Mouse (Mus musculus) stomach, embryonic 15.5 days (tissue): ENCODE data around the gene Fam107a. TPM values are rescaled to one million over a fixed set of nuclear protein-coding genes. Genes with fewer than 3 reads are reported as not detected.
A peak's percentile ranks its signal among the peaks of the same experiment; 100 is the strongest.
"Not testable (repeated sequence)": the region's sequence is repeated elsewhere in the genome, so short reads cannot be mapped to it uniquely, and the experiment has no call there.

ENCODE experiments used
- ATAC-seq: fragments of 200-750 bp; cut with Nextera tagmentation; 2 replicates; pipeline ENCODE4 v1.8.0; 2017; ENCODE audit warnings: low read depth, moderate number of reproducible peaks, moderate TSS enrichment; ENCODE audit not compliant: insufficient read depth, low FRiP score
- H3K27ac ChIP-seq: fragments of 300-500 bp; sonication (generic); 2 replicates; pipeline ENCODE4 v1.5.1; 2015; ENCODE audit warnings: mild to moderate bottlenecking, inconsistent platforms
- H3K27me3 ChIP-seq: fragments of 300-500 bp; sonication (generic); replicated peaks from 2 replicates; pipeline ENCODE4 v1.6.1; 2015; ENCODE audit warnings: inconsistent platforms
- H3K36me3 ChIP-seq: fragments of 300-500 bp; sonication (generic); 2 replicates; pipeline ENCODE4 v1.6.1; 2015; ENCODE audit warnings: inconsistent platforms
- H3K4me1 ChIP-seq: fragments of 300-500 bp; sonication (generic); 2 replicates; pipeline ENCODE4 v1.6.1; 2015; ENCODE audit warnings: inconsistent platforms
- H3K4me2 ChIP-seq: fragments of 300-500 bp; sonication (generic); 2 replicates; pipeline ENCODE4 v1.6.1; 2015; ENCODE audit warnings: mild to moderate bottlenecking, inconsistent platforms
- H3K4me3 ChIP-seq: fragments of 300-500 bp; sonication (generic); replicated peaks from 2 replicates; pipeline ENCODE4 v1.5.1; 2015; ENCODE audit warnings: inconsistent platforms
- H3K9ac ChIP-seq: fragments of 300-500 bp; sonication (generic); 2 replicates; pipeline ENCODE4 v1.6.1; 2015; ENCODE audit warnings: inconsistent platforms
- H3K9me3 ChIP-seq: fragments of 300-500 bp; sonication (generic); 2 replicates; pipeline ENCODE4 v1.6.1; 2016; ENCODE audit warnings: inconsistent platforms
- WGBS: fragments of 180-500 bp; shearing (Covaris S2); methylation state at CpG from one replicate; pipeline ENCODE4 v1.1.7; 2015; 5-methylcytosine and 5-hydroxymethylcytosine counted together
- polyA plus RNA-seq: library from polyadenylated mRNA; unstranded; fragments of >200 nt; fragmentation: Nextera tagmentation; extraction: Ambion mirVana; gene quantifications from 2 replicates; pipeline ENCODE4 v1.2.1, GENCODE M21; 2015

Fam107a gene
- polyA plus RNA-seq, 1 experiment from 2014 or later = 0.23 TPM

- H3K27ac ChIP-seq, H3K9ac ChIP-seq, H3K4me1 ChIP-seq, H3K4me3 ChIP-seq, H3K9me3 ChIP-seq, ATAC-seq, H3K4me2 ChIP-seq, H3K36me3 ChIP-seq, H3K27me3 ChIP-seq: not testable (repeated sequence)
- 79% methylated on average over 8 of the region's 8 CpGs for WGBS
Measured at GRCm38 (mm10) chr14:8271281-8271680, 46.5 kb downstream of the Fam107a start.

DNA sequence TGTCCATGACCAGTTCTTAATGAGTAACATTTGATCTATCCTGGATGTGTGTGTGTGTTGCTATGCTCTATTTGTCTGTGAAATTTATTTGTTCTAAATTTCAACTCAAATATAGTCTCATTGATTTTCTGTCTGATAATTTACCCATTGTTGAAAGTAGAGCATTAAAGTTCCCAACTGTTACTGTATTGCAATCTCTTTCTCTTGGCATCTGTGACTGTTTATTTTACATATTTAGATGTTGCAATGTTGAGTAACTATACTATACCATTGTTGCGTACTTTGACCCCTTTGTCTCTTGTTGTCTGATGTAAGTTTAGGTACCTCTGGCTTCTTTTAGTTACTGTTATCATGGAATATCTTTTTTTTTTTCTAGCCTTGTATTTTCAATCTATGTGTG lies 53.4 kb downstream of the Fam107a start:
- Histone ChIP-seq H3K36me3 (no peaks in the 10 kb centered on the region), H3K4me3 (no peak overlapping the region), H3K4me2 (no peak overlapping the region), H3K9me3 (no peaks in the 10 kb centered on the region), H3K4me1 (no peaks in the 10 kb centered on the region), H3K27ac (no peak overlapping the region), H3K9ac (no peak overlapping the region), H3K27me3 (no peaks in the 10 kb centered on the region)
- no peak for ATAC-seq
- WGBS = 88% methylated on average over 1 of the region's 1 CpGs

GRCm38 (mm10) chr14:8262242-8262641 lies 55.6 kb downstream of the Fam107a start:
- H3K4me3 ChIP-seq = no peak overlapping the region
- H3K9me3 ChIP-seq = no peaks in the 10 kb centered on the region
- no peaks in the 10 kb centered on the region for H3K36me3 ChIP-seq
- H3K27me3 ChIP-seq = no peaks in the 10 kb centered on the region
- H3K4me1 ChIP-seq = no peaks in the 10 kb centered on the region
- no peak overlapping the region for H3K9ac ChIP-seq
- no peak overlapping the region for H3K27ac ChIP-seq
- ATAC-seq = no peak
- H3K4me2 ChIP-seq = no peak overlapping the region
- 45% methylated on average over 1 of the region's 1 CpGs for WGBS

GRCm38 (mm10) chr14:8260214-8260613 lies 57.6 kb downstream of the Fam107a start:
- no peak overlapping the region for H3K4me2 ChIP-seq
- no peak for ATAC-seq
- no peaks in the 10 kb centered on the region for H3K27me3 ChIP-seq
- no peak overlapping the region for H3K4me3 ChIP-seq
- 72% methylated on average over 5 of the region's 5 CpGs for WGBS
- H3K27ac ChIP-seq = no peak overlapping the region
- H3K36me3 ChIP-seq = no peaks in the 10 kb centered on the region
- H3K9me3 ChIP-seq = no peaks in the 10 kb centered on the region
- H3K9ac ChIP-seq = no peak overlapping the region
- H3K4me1 ChIP-seq = no peaks in the 10 kb centered on the region

DNA sequence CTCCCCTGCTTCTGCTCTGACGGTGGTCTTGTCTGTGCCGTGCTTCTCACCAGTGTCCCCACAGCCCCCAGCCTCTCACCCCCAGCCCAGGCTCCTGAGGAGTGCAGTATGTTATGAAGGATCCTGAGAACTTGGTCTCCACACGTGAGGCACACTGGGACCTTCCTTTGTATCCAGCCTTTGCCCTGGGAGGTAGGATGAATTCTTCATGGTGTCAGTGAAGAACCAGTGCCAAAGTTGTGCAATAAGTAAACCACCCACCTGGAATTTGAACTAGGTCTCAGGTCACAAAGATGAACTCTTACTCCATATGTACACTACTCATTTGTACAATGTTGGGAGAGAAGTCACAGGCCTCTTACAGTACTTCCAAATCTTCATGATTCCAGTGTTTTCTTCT lies 58.7 kb downstream of the Fam107a start, which contains the start of gene Acox2:
TSS of gene Acox2 (minus strand) at position 188 of the 400 bp plus-strand sequence.
- Histone ChIP-seq H3K9ac (no peak within 1 kb of the TSS), H3K36me3 (no peaks in the 10 kb centered on the region), H3K27me3 (no peaks in the 10 kb centered on the region), H3K27ac (no peak within 1 kb of the TSS), H3K9me3 (no peaks in the 10 kb centered on the region), H3K4me3 (no peak within 1 kb of the TSS), H3K4me2 (no peak within 1 kb of the TSS), H3K4me1 (no peaks in the 10 kb centered on the region)
- WGBS = 79% methylated on average over 3 of the region's 3 CpGs
- ATAC-seq = no peak

GRCm38 (mm10) chr14:8258752-8259151 lies 59.1 kb downstream of the Fam107a start:
- H3K4me3 ChIP-seq = no peak overlapping the region
- H3K4me2 ChIP-seq = no peak overlapping the region
- WGBS = 58% methylated on average over 3 of the region's 3 CpGs
- no peak for ATAC-seq
- H3K27ac ChIP-seq = no peak overlapping the region
- H3K36me3 ChIP-seq = no peaks in the 10 kb centered on the region
- H3K27me3 ChIP-seq = no peaks in the 10 kb centered on the region
- no peaks in the 10 kb centered on the region for H3K9me3 ChIP-seq
- H3K4me1 ChIP-seq = no peaks in the 10 kb centered on the region
- no peak overlapping the region for H3K9ac ChIP-seq

GRCm38 (mm10) chr14:8258335-8258627 lies 59.5 kb downstream of the Fam107a start:
- Histone ChIP-seq H3K4me3 (no peak overlapping the region), H3K27ac (no peak overlapping the region), H3K36me3 (no peaks in the 10 kb centered on the region), H3K9me3 (no peaks in the 10 kb centered on the region), H3K27me3 (no peaks in the 10 kb centered on the region), H3K4me1 (no peaks in the 10 kb centered on the region), H3K9ac (no peak overlapping the region), H3K4me2 (no peak overlapping the region)
- 43% methylated on average over 3 of the region's 3 CpGs for WGBS
- ATAC-seq = 0 out of 2 replicates have a peak, but pooled peaks have one; percentile 15

DNA sequence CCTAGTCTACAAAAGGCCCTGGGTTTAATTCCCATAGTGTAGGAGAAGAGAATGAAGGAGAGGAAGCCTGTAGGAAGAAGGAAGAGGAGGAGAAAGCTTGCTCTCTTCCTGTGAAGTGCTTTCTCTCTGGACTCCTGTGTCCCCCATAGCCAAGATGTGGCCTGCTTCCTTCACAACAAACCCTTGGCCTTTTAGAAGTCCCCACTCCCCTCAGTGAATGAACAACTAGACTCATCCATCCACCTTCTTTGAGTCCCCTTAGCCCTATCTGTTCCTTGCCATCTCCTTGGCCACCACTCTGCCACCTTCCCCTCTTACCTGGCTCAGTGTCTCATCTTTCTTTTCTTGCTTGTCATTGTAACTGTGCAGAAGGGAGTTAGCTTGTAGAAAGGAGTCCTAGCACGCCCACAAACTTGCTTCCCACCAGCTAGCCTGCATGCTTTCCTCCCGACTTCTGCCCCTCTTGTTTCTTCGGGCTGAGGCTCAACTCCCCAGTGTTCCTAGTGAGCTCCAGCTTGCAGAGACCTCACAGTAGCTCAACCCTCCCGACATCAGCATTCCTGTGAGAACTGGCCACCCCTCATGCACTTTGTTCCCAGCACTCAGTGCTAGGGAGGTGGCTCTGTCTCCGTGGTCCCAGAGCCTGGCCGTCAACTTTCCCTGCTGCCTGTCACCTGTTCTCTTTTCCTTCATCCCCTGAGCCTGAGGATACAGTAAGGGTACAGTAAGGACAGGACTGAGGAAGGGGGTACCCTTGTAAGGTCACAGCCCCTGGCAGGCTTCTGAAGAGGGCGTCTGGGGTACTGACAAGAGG lies 60.1 kb downstream of the Fam107a start:
- H3K9me3 ChIP-seq = no peaks in the 10 kb centered on the region
- no peaks in the 10 kb centered on the region for H3K4me1 ChIP-seq
- ATAC-seq = no peak
- H3K4me3 ChIP-seq = no peak overlapping the region
- 53% methylated on average over 7 of the region's 7 CpGs for WGBS
- no peaks in the 10 kb centered on the region for H3K27me3 ChIP-seq
- H3K36me3 ChIP-seq = no peaks in the 10 kb centered on the region
- no peak overlapping the region for H3K27ac ChIP-seq
- H3K4me2 ChIP-seq = no peak overlapping the region
- H3K9ac ChIP-seq = no peak overlapping the region

- H3K36me3 ChIP-seq = no peaks in the 10 kb centered on the region
- no peak for ATAC-seq
- 50% methylated on average over 5 of the region's 5 CpGs for WGBS
- H3K4me2 ChIP-seq = no peak overlapping the region
- H3K27me3 ChIP-seq = no peaks in the 10 kb centered on the region
- H3K9me3 ChIP-seq = no peaks in the 10 kb centered on the region
- H3K4me1 ChIP-seq = no peaks in the 10 kb centered on the region
- H3K27ac ChIP-seq = no peak overlapping the region
- no peak overlapping the region for H3K9ac ChIP-seq
- no peak overlapping the region for H3K4me3 ChIP-seq
Measured at GRCm38 (mm10) chr14:8256881-8257280, 60.9 kb downstream of the Fam107a start.

GRCm38 (mm10) chr14:8256072-8256471 lies 61.8 kb downstream of the Fam107a start:
- Histone ChIP-seq H3K27me3 (no peaks in the 10 kb centered on the region), H3K9me3 (no peaks in the 10 kb centered on the region), H3K9ac (no peak overlapping the region), H3K36me3 (no peaks in the 10 kb centered on the region), H3K4me2 (no peak overlapping the region), H3K4me1 (no peaks in the 10 kb centered on the region), H3K27ac (no peak overlapping the region), H3K4me3 (no peak overlapping the region)
- no peak for ATAC-seq
- WGBS = 58% methylated on average over 6 of the region's 6 CpGs

DNA sequence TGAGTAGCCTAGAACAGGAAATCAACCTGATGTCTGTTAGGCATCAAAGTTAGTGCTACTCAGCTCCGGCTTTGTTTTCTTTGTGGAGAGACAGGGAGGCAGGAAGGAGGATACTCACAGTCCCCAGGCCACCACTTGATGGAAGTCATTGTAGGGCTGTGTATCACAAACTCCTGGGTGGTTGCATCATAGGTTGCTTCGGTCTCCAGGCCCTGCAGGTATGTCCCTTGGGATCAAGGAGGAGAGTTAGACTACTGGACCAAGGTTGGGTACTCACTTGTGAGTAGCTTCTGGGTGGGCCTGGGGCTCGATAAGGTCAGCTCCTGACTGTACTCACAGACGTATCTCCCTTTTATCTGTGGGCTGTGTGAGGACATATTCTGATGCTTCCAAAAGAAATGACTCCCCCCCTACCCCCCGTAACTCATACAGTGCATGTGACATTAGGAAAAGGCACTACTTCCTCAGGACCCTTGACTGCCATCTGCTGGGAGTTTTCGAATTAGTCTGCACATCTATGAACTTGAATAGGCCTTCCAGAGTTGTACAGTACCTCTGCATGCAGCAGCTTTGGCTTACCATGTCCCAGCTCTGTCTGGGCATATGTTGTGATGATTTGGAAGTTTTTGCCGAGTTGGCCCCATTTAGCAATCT lies 62.6 kb downstream of the Fam107a start:
- Histone ChIP-seq H3K27me3 (no peaks in the 10 kb centered on the region), H3K4me2 (no peak overlapping the region), H3K36me3 (no peaks in the 10 kb centered on the region), H3K9ac (no peak overlapping the region), H3K4me3 (no peak overlapping the region), H3K4me1 (no peaks in the 10 kb centered on the region), H3K9me3 (no peaks in the 10 kb centered on the region), H3K27ac (no peak overlapping the region)
- no peak for ATAC-seq
- WGBS = 73% methylated on average over 7 of the region's 7 CpGs

DNA sequence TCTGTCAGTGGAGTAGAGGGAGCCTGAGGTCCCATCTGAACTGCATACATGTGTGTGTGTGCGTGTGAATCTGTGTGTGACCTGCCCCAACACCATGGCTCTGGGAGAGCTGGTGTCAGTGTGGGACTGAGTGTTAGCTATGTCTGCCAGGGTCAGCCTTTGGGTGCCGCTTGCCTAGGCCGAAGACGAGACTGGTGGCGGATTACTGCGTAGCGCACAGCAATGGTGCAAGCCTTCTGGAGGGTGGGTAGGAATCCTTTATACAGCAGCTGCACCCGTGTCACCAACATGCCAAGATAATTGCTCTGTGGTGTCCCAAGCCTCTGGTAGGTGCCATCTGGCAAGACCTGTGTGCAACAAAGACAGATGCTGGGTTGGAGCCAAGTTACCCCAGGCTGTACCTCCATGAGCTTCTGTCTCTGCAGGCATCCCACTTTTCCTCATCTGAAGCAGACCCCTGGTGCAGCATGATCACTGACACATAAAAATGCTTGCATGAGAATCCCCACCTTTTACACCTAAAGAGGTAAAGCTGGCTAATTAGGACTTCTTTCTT lies 66.4 kb downstream of the Fam107a start:
- H3K27ac ChIP-seq = no peak overlapping the region
- ATAC-seq = no peak
- H3K4me3 ChIP-seq = no peak overlapping the region
- no peaks in the 10 kb centered on the region for H3K36me3 ChIP-seq
- H3K9me3 ChIP-seq = no peaks in the 10 kb centered on the region
- no peak overlapping the region for H3K4me2 ChIP-seq
- no peaks in the 10 kb centered on the region for H3K27me3 ChIP-seq
- no peaks in the 10 kb centered on the region for H3K4me1 ChIP-seq
- no peak overlapping the region for H3K9ac ChIP-seq
- WGBS = 87% methylated on average over 8 of the region's 8 CpGs
